Mouse (Mus musculus): ENCODE data around the gene Cabp4. TPM values are rescaled to one million over a fixed set of nuclear protein-coding genes. Genes with fewer than 3 reads are reported as not detected.

Cabp4 gene
- polyA plus RNA-seq, 1 experiment from 2014 or later, result not detected

GRCm38 (mm10) chr19:4170723-4171392 is 27.0 kb upstream of the Cabp4 start:
- WGBS, result 83% methylated on average over 10 of the region's 10 CpGs
- Histone ChIP-seq H3K9me3 (replicated peaks; ENCODE audit: control insufficient read depth, low read length) (no peaks in the 10 kb centered on the region), H3K4me1 (ENCODE audit: control insufficient read depth, insufficient read depth, low read length) (peaks cover 6% of the 10 kb centered on the region; the same call in 1 of the 2 replicates), H3K27me3 (ENCODE audit: control insufficient read depth, insufficient read depth, low read length) (no peaks in the 10 kb centered on the region), H3K36me3 (replicated peaks; ENCODE audit: control insufficient read depth, insufficient read depth, low read depth, low read length) (no peaks in the 10 kb centered on the region), H3K4me2 (ENCODE audit: low read depth, low read length) (no peak overlapping the region), H3K27ac (replicated peaks; ENCODE audit: low read depth, low read length) (no peak overlapping the region), H3K4me3 (ENCODE audit: low read depth, low read length) (no peak overlapping the region), H3K9ac (replicated peaks; ENCODE audit: low read length) (0 out of 2 replicates have a peak overlapping the region, but pooled peaks have one; percentile 15)
- ATAC-seq (replicated peaks; ENCODE audit: insufficient number of reproducible peaks, low FRiP score, low TSS enrichment, low read depth), result no peak
- DNase-seq (ENCODE audit: low spot score), result no peak

- WGBS, result 7% methylated on average over 27 of the region's 27 CpGs
- peak overlapping the region; percentile 86 for H3K4me2 ChIP-seq (ENCODE audit: low read depth, low read length)
- H3K36me3 ChIP-seq (replicated peaks; ENCODE audit: control insufficient read depth, insufficient read depth, low read depth, low read length), result no peaks in the 10 kb centered on the region
- ATAC-seq (replicated peaks; ENCODE audit: insufficient number of reproducible peaks, low FRiP score, low TSS enrichment, low read depth), result no peak; the same call in 1 of the 2 replicates
- H3K4me1 ChIP-seq (ENCODE audit: control insufficient read depth, insufficient read depth, low read length), result peaks cover 6% of the 10 kb centered on the region; the same call in 1 of the 2 replicates
- H3K27me3 ChIP-seq (ENCODE audit: control insufficient read depth, insufficient read depth, low read length), result no peaks in the 10 kb centered on the region
- DNase-seq (ENCODE audit: low spot score), result no peak
- no peaks in the 10 kb centered on the region for H3K9me3 ChIP-seq (replicated peaks; ENCODE audit: control insufficient read depth, low read length)
- H3K4me3 ChIP-seq (ENCODE audit: low read depth, low read length), result peak overlapping the region; percentile 40
- H3K27ac ChIP-seq (replicated peaks; ENCODE audit: low read depth, low read length), result peak overlapping the region; percentile 54
- H3K9ac ChIP-seq (replicated peaks; ENCODE audit: low read length), result peak overlapping the region; percentile 72
Measured at GRCm38 (mm10) chr19:4169810-4170209, 26.0 kb upstream of the Cabp4 start.

- DNase-seq (ENCODE audit: low spot score) (peak; percentile 100), ATAC-seq (replicated peaks; ENCODE audit: insufficient number of reproducible peaks, low FRiP score, low TSS enrichment, low read depth) (peak; percentile 93)
- peak overlapping the region; percentile 54 for H3K27ac ChIP-seq (replicated peaks; ENCODE audit: low read depth, low read length)
- no peaks in the 10 kb centered on the region for H3K36me3 ChIP-seq (replicated peaks; ENCODE audit: control insufficient read depth, insufficient read depth, low read depth, low read length)
- no peaks in the 10 kb centered on the region for H3K27me3 ChIP-seq (ENCODE audit: control insufficient read depth, insufficient read depth, low read length)
- H3K4me3 ChIP-seq (ENCODE audit: low read depth, low read length), result peak overlapping the region; percentile 40
- no peaks in the 10 kb centered on the region for H3K9me3 ChIP-seq (replicated peaks; ENCODE audit: control insufficient read depth, low read length)
- H3K4me1 ChIP-seq (ENCODE audit: control insufficient read depth, insufficient read depth, low read length), result peaks cover 6% of the 10 kb centered on the region; the same call in 1 of the 2 replicates
- WGBS, result under 1% methylated on average over 43 of the region's 43 CpGs
- H3K9ac ChIP-seq (replicated peaks; ENCODE audit: low read length), result peak overlapping the region; percentile 72
- H3K4me2 ChIP-seq (ENCODE audit: low read depth, low read length), result peak overlapping the region; percentile 86
Measured at GRCm38 (mm10) chr19:4169378-4169784, 25.5 kb upstream of the Cabp4 start.

GRCm38 (mm10) chr19:4166678-4167476 is 23.0 kb upstream of the Cabp4 start:
- H3K4me3 ChIP-seq (ENCODE audit: low read depth, low read length), result no peak overlapping the region
- no peak overlapping the region for H3K27ac ChIP-seq (replicated peaks; ENCODE audit: low read depth, low read length)
- no peaks in the 10 kb centered on the region for H3K36me3 ChIP-seq (replicated peaks; ENCODE audit: control insufficient read depth, insufficient read depth, low read depth, low read length)
- H3K9me3 ChIP-seq (replicated peaks; ENCODE audit: control insufficient read depth, low read length), result no peaks in the 10 kb centered on the region
- H3K4me2 ChIP-seq (ENCODE audit: low read depth, low read length), result no peak overlapping the region
- no peak overlapping the region for H3K9ac ChIP-seq (replicated peaks; ENCODE audit: low read length)
- ATAC-seq (replicated peaks; ENCODE audit: insufficient number of reproducible peaks, low FRiP score, low TSS enrichment, low read depth) (no peak), DNase-seq (ENCODE audit: low spot score) (no peak)
- WGBS, result 81% methylated on average over 9 of the region's 9 CpGs
- no peaks in the 10 kb centered on the region for H3K27me3 ChIP-seq (ENCODE audit: control insufficient read depth, insufficient read depth, low read length)
- peaks cover 6% of the 10 kb centered on the region; the same call in 1 of the 2 replicates for H3K4me1 ChIP-seq (ENCODE audit: control insufficient read depth, insufficient read depth, low read length)

GRCm38 (mm10) chr19:4164721-4165120 is 20.9 kb upstream of the Cabp4 start:
- 69% methylated on average over 2 of the region's 2 CpGs for WGBS
- Histone ChIP-seq H3K36me3 (replicated peaks; ENCODE audit: control insufficient read depth, insufficient read depth, low read depth, low read length) (no peaks in the 10 kb centered on the region), H3K4me1 (ENCODE audit: control insufficient read depth, insufficient read depth, low read length) (no peaks in the 10 kb centered on the region)

GRCm38 (mm10) chr19:4164100-4164499 is 20.3 kb upstream of the Cabp4 start:
- Histone ChIP-seq H3K4me3 (ENCODE audit: low read depth, low read length) (no peak overlapping the region), H3K36me3 (replicated peaks; ENCODE audit: control insufficient read depth, insufficient read depth, low read depth, low read length) (no peaks in the 10 kb centered on the region), H3K9ac (replicated peaks; ENCODE audit: low read length) (no peak overlapping the region), H3K4me1 (ENCODE audit: control insufficient read depth, insufficient read depth, low read length) (no peaks in the 10 kb centered on the region), H3K4me2 (ENCODE audit: low read depth, low read length) (no peak overlapping the region), H3K27me3 (ENCODE audit: control insufficient read depth, insufficient read depth, low read length) (no peaks in the 10 kb centered on the region), H3K9me3 (replicated peaks; ENCODE audit: control insufficient read depth, low read length) (no peaks in the 10 kb centered on the region), H3K27ac (replicated peaks; ENCODE audit: low read depth, low read length) (no peak overlapping the region)
- ATAC-seq (replicated peaks; ENCODE audit: insufficient number of reproducible peaks, low FRiP score, low TSS enrichment, low read depth) (no peak), DNase-seq (ENCODE audit: low spot score) (no peak)
- 83% methylated on average over 3 of the region's 3 CpGs for WGBS

More at GRCm38 (mm10) chr19:4164721-4165120, 20.9 kb upstream of the Cabp4 start:
- Histone ChIP-seq H3K9me3 (replicated peaks; ENCODE audit: control insufficient read depth, low read length) (no peaks in the 10 kb centered on the region), H3K27ac (replicated peaks; ENCODE audit: low read depth, low read length) (no peak overlapping the region), H3K4me2 (ENCODE audit: low read depth, low read length) (no peak overlapping the region), H3K9ac (replicated peaks; ENCODE audit: low read length) (no peak overlapping the region), H3K27me3 (ENCODE audit: control insufficient read depth, insufficient read depth, low read length) (no peaks in the 10 kb centered on the region), H3K4me3 (ENCODE audit: low read depth, low read length) (no peak overlapping the region)
- ATAC-seq (replicated peaks; ENCODE audit: insufficient number of reproducible peaks, low FRiP score, low TSS enrichment, low read depth), result no peak
- DNase-seq (ENCODE audit: low spot score), result no peak

- ATAC-seq (replicated peaks; ENCODE audit: insufficient number of reproducible peaks, low FRiP score, low TSS enrichment, low read depth) (0 out of 2 replicates have a peak, but pooled peaks have one; percentile 1), DNase-seq (ENCODE audit: low spot score) (no peak)
- Histone ChIP-seq H3K4me1 (ENCODE audit: control insufficient read depth, insufficient read depth, low read length) (no peaks in the 10 kb centered on the region), H3K36me3 (replicated peaks; ENCODE audit: control insufficient read depth, insufficient read depth, low read depth, low read length) (peaks cover 2% of the 10 kb centered on the region), H3K27me3 (ENCODE audit: control insufficient read depth, insufficient read depth, low read length) (no peaks in the 10 kb centered on the region), H3K4me2 (ENCODE audit: low read depth, low read length) (peak overlapping the region; percentile 52), H3K9me3 (replicated peaks; ENCODE audit: control insufficient read depth, low read length) (no peaks in the 10 kb centered on the region), H3K4me3 (ENCODE audit: low read depth, low read length) (peak overlapping the region; percentile 75), H3K27ac (replicated peaks; ENCODE audit: low read depth, low read length) (no peak overlapping the region), H3K9ac (replicated peaks; ENCODE audit: low read length) (peak overlapping the region; percentile 74)
- WGBS, result 37% methylated on average over 4 of the region's 4 CpGs
Measured at GRCm38 (mm10) chr19:4163543-4163887, 19.7 kb upstream of the Cabp4 start.

All from embryonic facial prominence, embryonic 11.5 days (tissue).